Mouse (Mus musculus) adipose tissue, adult 10 weeks (tissue): ENCODE data around the gene Sel1l3. TPM values are rescaled to one million over a fixed set of nuclear protein-coding genes. Genes with fewer than 3 reads are reported as not detected.

ENCODE experiments used
- polyA plus RNA-seq: library from polyadenylated mRNA; stranded (reverse); fragments of 350-450 nt; fragmentation: Illumina TruSeq; extraction: RNeasy Lipid Tissue Mini Kit (QIAGEN cat#74804); gene quantifications from one replicate; pipeline ENCODE4 v1.2.3, GENCODE M21; 2014; ENCODE audit warnings: low read depth, low replicate concordance

Sel1l3 gene
- 11.0 TPM for polyA plus RNA-seq

GRCm38 (mm10) chr5:53213711-53214352, at the start of gene Sel1l3:
Sel1l3 (minus strand) TSS chr5:53213927.

Other genes starting within 250 kb of the Sel1l3 start
- gene Slc34a2, start 175.8 kb downstream of the Sel1l3 start, polyA plus RNA-seq, result 23.7 TPM
- gene Smim20, start 53.2 kb upstream of the Sel1l3 start, polyA plus RNA-seq, result 52.1 TPM